Comparison of ENCODE assay signal across 22 mouse cellular contexts in genomic region chr15:60104126-60104525, GRCm38 (mm10).
DNase-seq lines count a peak whose midpoint lies in the region; ATAC-seq and TF ChIP-seq lines count a peak whose summit lies in the region.
"Had no signal": no experiment of that assay in that cellular context is flagged by ENCODE, and none has a peak within 500 bp of the region (broad histone marks: within the 10 kb centered on the region; RNA-seq: fewer than 3 reads in every experiment).

No protein-coding gene starts in this region.

- no peak for ATAC-seq in heart, embryonic 11.5 days (replicated peaks; ENCODE audit: insufficient number of reproducible peaks, low FRiP score, low TSS enrichment)
- ATAC-seq: activated CD4-positive, CD25-positive, alpha-beta regulatory T cell, adult 4 months; forebrain, embryonic 14.5 days; forebrain, embryonic 16.5 days had no signal

- H3K4me2 ChIP-seq in heart, embryonic 11.5 days = no peak overlapping the region
- H3K4me2 ChIP-seq: embryonic facial prominence, embryonic 13.5 days; embryonic facial prominence, embryonic 15.5 days; forebrain, embryonic 12.5 days had no signal

- intact Hi-C loops in left cerebral cortex, postnatal 10 days (cut with DNase I) = no loop called here

- H3ac ChIP-seq in C2C12 (ENCODE audit: control insufficient read depth, insufficient read length, low read depth) = no peak overlapping the region

- no peak overlapping the region for H3K9ac ChIP-seq in heart, embryonic 11.5 days (ENCODE audit: low read depth, low read length)
- H3K9ac ChIP-seq: embryonic facial prominence, embryonic 13.5 days; embryonic facial prominence, embryonic 15.5 days; forebrain, embryonic 12.5 days had no signal

- WGBS in heart, embryonic 11.5 days (ENCODE audit: insufficient replicate concordance) = 82% methylated on average over 2 of the region's 2 CpGs

- TF ChIP-seq CTCF in C2C12 (IDR thresholded peaks at IDR 0.05; ENCODE audit: control insufficient read depth, insufficient read depth, insufficient read length) = no peak

- no peaks in the 10 kb centered on the region for H3K4me1 ChIP-seq in heart, embryonic 11.5 days (ENCODE audit: control insufficient read depth, insufficient read depth, low read length)
- H3K4me1 ChIP-seq: embryonic facial prominence, embryonic 13.5 days; embryonic facial prominence, embryonic 15.5 days; forebrain, embryonic 10.5 days; forebrain, embryonic 12.5 days had no signal

- no peaks in the 10 kb centered on the region for H3K9me3 ChIP-seq in heart, embryonic 11.5 days (replicated peaks; ENCODE audit: control insufficient read depth, low read length)
- H3K9me3 ChIP-seq: embryonic facial prominence, embryonic 13.5 days; embryonic facial prominence, embryonic 15.5 days; forebrain, embryonic 10.5 days; forebrain, embryonic 12.5 days had no signal

- peak; percentile 32 for DNase-seq in induced T-regulatory cell, adult 2 months (ENCODE audit: low read depth)
- DNase-seq in natural killer cell, adult 2 months (ENCODE audit: low spot score in 2 of 2) = no peak
- DNase-seq in left cerebral cortex, postnatal 10 days (ENCODE audit: extremely low spot score in 1 of 2, low spot score in 2 of 2) = no peak
- DNase-seq: adrenal gland, adult 8-10 months; adrenal gland, postnatal 14 days; adrenal gland, postnatal 36 days; B cell, adult 2 months; cerebellum, adult 11-12 months; cerebellum, adult 2 months; cerebellum, adult 9-10 months; cerebellum, postnatal 10 days; cerebellum, postnatal 25 days had no signal

- no peaks in the 10 kb centered on the region for H3K79me3 ChIP-seq in C2C12 (ENCODE audit: low read depth)

- H3K27ac ChIP-seq in heart, embryonic 11.5 days (ENCODE audit: low read depth, low read length) = no peak overlapping the region
- H3K27ac ChIP-seq: embryonic facial prominence, embryonic 13.5 days; embryonic facial prominence, embryonic 15.5 days; forebrain, embryonic 10.5 days; forebrain, embryonic 12.5 days had no signal

- no peaks in the 10 kb centered on the region for H3K36me3 ChIP-seq in C2C12 (ENCODE audit: control insufficient read depth, insufficient read depth)
- H3K36me3 ChIP-seq in heart, embryonic 11.5 days (ENCODE audit: control insufficient read depth, insufficient read depth, low read length) = no peaks in the 10 kb centered on the region
- H3K36me3 ChIP-seq: embryonic facial prominence, embryonic 13.5 days; embryonic facial prominence, embryonic 15.5 days; forebrain, embryonic 10.5 days; forebrain, embryonic 12.5 days had no signal

- no peaks in the 10 kb centered on the region for H3K79me2 ChIP-seq in C2C12 (ENCODE audit: control insufficient read depth, insufficient read depth)

- H3K27me3 ChIP-seq in C2C12 (ENCODE audit: control insufficient read depth, insufficient read depth, insufficient read length) = no peaks in the 10 kb centered on the region
- H3K27me3 ChIP-seq in heart, embryonic 11.5 days (ENCODE audit: control insufficient read depth, insufficient read depth, low read length) = no peaks in the 10 kb centered on the region
- H3K27me3 ChIP-seq: embryonic facial prominence, embryonic 13.5 days; embryonic facial prominence, embryonic 15.5 days; forebrain, embryonic 12.5 days had no signal

- H3K4me3 ChIP-seq in C2C12 (ENCODE audit: insufficient read depth, poor library complexity, severe bottlenecking) = no peak overlapping the region
- H3K4me3 ChIP-seq in heart, embryonic 11.5 days (ENCODE audit: low read depth, low read length) = no peak overlapping the region
- H3K4me3 ChIP-seq: embryonic facial prominence, embryonic 13.5 days; embryonic facial prominence, embryonic 15.5 days; erythroblast, embryonic 14.5 days; forebrain, embryonic 10.5 days; forebrain, embryonic 12.5 days had no signal

TF ChIP-seq in C2C12, 6 proteins besides CTCF, POLR2A, EP300 and RAD21:
- TF ChIP-seq FOSL1 (IDR thresholded peaks at IDR 0.05; ENCODE audit: insufficient read depth, low read length, poor library complexity, severe bottlenecking) (no peak), CEBPB (IDR thresholded peaks at IDR 0.05; ENCODE audit: low read depth) (peak; percentile 16), MAX (IDR thresholded peaks at IDR 0.05) (peak; percentile 18)
TF ChIP-seq in C2C12: peak in this region for 2.
